Mouse (Mus musculus): ENCODE data around the gene Rab20.
A peak's percentile ranks its signal among the peaks of the same experiment; 100 is the strongest.

Gene Rab20

DNA sequence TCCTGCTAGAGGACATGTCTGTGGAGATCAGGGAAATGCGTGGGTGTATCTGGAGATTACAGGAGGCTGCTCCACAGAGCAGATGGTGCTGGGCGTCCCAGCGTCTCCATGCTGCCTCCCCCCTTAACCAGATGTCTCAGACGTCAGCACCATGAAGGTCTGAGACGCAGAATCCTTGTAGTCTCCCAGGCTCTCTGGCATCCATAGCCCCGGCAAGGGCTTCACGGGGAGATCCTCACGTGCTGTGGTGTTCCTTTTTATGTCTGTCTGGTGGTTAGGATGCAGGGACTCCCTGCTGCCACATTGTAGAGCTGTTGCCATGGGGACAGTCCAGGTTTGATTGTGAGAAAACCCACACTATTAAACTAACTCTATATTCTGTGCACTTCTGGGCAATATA is 64.2 kb downstream of the Rab20 start:
- DNase-seq (ENCODE audit: extremely low read depth, insufficient read length, low spot score), result no peak

GRCm38 (mm10) chr8:11412450-11412849 is 66.1 kb downstream of the Rab20 start:
- DNase-seq (ENCODE audit: extremely low read depth, insufficient read length, low spot score), result peak; percentile 51

DNA sequence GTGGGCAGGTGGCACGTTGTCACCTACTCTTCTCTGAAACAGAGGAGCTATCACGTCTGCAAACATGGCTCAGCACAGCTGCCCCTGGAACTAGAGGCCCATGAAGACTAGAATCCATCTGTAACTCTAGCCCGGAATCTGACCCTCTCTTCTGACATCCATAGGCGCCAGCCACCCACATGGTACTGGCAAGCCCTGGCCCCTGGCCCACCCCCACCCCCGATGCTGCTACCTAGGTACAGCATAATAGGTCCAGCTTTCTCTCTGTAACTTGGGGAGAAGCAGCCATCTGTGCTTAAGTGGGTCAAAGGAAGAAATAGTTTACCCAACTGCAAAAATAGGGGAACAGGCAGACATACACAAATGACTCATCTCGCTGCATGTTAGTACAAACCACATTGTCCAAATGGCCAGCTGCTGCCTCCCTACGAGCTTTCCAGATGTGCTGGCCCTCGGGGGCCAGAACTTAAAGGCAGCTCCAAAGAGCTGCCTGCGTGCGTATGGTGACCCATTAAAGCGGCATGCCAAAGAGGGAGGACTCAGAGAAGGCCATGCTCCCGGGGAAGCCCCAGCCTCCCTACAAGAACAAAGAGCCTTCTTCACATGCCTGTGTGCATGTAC is 66.9 kb downstream of the Rab20 start:
- DNase-seq (ENCODE audit: extremely low read depth, insufficient read length, low spot score), result peak; percentile 66

- DNase-seq (ENCODE audit: extremely low read depth, insufficient read length, low spot score), result no peak
Observed at GRCm38 (mm10) chr8:11405722-11406481, 72.6 kb downstream of the Rab20 start.

DNA sequence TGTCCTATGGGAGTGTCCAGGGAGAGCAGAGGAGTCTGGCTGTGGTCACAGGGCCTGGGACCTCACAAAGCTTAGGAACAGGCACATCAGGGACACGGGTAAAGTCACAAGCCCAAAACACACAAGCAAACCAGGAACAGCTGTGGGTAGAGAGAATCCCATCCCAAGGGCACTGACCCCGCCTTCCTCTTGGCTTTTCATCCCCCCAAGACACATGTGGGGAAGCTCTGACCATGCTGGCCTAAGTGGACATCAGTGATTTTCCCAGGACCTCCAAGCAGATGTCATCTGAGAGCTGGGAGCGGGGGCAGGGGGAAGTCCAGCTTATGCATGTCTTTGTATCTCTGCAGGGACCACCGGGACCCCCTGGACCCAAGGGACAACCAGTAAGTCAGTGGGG is 73.9 kb downstream of the Rab20 start:
- DNase-seq (ENCODE audit: extremely low read depth, insufficient read length, low spot score), result no peak

GRCm38 (mm10) chr8:11403813-11404212 is 74.7 kb downstream of the Rab20 start:
- no peak for DNase-seq (ENCODE audit: extremely low read depth, insufficient read length, low spot score)

All from 3134 (cell line).